Mouse (Mus musculus): ENCODE data around the gene Aida.
"Not testable (repeated sequence)": the region's sequence is repeated elsewhere in the genome, so short reads cannot be mapped to it uniquely, and the experiment has no call there.

Gene Aida

GRCm38 (mm10) chr1:183296465-183296864, at the start of gene Aida:
Gene Aida, plus strand, starts transcription at chr1:183296590.
- no peak for DNase-seq (ENCODE audit: low spot score in 2 of 2)

- DNase-seq (ENCODE audit: low spot score in 2 of 2): no peak
These were observed 48.2 kb upstream of the Aida start for GRCm38 (mm10) chr1:183248144-183248543.

- no peak for DNase-seq (ENCODE audit: low spot score in 2 of 2)
These were observed 45.8 kb upstream of the Aida start for GRCm38 (mm10) chr1:183250612-183251011.

DNA sequence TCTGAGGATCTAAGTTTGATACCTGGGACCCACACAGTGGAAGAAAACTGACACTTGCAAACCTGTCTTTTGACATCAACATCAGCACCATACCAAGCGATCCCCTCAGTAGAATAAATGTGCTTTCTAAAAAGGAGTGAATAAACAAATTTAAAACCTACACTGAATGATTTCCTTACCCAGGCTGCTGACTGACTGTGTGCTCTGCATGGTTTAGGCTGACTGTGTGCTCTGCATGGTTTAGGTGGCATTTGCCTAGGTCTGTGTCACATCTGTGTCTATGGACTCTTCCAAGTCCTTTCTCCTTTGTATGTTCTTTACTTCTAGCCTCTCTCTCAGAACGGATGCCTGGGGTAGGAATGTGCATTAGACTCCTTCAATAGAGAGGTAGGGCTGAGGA, 44.6 kb upstream of the Aida start:
- no peak for DNase-seq (ENCODE audit: low spot score in 2 of 2)

GRCm38 (mm10) chr1:183252574-183252973, 43.8 kb upstream of the Aida start:
- no peak for DNase-seq (ENCODE audit: low spot score in 2 of 2)

DNA sequence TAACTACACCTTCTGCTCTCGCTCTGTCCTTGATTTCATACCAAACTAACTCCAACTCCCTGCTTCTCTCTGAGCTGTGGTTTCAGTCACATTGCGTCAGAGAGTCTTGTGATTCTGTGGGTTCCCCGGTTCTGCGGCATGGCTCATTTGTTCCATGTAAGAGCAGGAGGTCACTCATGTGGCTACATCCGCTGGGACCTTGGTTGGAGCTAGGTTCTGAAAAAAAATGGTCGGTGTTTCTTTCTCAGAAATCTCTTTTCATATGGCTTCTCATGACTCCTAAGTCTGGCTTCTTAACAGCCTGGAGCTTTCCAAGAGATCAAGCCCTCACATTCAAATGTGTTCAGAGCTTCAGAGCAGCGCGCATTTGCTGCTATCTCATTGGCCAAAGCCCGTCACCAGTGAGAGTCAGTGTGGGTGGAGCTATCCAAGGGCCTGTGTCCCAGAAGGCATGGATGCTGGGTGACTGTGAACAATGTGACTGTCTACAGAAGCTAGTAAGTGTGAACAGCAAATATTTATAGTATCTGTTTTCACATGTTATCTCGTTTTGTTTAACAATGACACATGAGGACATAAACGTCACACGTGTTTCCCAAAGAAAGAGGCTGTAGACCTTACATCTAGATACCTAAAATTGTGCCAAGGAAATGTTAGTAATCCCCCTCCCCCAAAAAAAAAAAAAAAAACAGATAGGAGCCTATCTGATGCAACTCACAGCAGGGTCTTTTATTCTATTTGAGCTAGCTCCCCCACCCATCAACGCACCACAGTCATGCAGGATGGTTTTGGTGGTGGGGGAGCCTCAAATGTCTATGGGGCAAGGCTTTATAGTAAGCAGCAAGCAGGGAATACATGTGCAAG, 32.0 kb upstream of the Aida start:
- DNase-seq (ENCODE audit: low spot score in 2 of 2): no peak

DNA sequence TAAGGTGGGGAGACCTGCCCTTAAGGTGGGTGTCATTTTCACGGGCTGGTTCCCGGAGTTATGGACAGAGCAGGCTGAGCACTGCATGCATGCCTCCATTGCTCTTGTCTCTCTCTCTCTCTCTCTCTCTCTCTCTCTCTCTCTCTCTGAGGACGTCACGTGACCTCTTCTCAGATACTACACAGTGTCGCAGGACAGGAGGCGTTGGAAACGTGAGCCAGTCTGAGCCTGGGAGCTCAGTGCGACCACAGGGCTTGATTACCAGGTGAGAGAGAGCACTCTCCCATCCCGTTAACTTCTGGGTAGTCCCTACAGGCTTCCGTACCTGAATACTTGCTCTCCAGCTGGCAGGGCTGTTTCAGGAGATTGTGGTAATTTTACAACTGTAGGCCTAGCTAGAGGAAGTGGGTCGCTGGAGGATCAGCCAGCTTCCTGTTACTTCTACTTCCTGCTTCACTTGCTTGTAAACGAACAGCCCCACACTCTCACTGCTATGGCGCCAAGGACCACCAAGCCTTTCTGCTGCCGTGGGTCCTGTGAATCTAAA, 30.4 kb upstream of the Aida start:
- no peak for DNase-seq (ENCODE audit: low spot score in 2 of 2)

- DNase-seq (ENCODE audit: low spot score in 2 of 2): no peak
These were observed 28.7 kb upstream of the Aida start for GRCm38 (mm10) chr1:183267666-183268065.

DNA sequence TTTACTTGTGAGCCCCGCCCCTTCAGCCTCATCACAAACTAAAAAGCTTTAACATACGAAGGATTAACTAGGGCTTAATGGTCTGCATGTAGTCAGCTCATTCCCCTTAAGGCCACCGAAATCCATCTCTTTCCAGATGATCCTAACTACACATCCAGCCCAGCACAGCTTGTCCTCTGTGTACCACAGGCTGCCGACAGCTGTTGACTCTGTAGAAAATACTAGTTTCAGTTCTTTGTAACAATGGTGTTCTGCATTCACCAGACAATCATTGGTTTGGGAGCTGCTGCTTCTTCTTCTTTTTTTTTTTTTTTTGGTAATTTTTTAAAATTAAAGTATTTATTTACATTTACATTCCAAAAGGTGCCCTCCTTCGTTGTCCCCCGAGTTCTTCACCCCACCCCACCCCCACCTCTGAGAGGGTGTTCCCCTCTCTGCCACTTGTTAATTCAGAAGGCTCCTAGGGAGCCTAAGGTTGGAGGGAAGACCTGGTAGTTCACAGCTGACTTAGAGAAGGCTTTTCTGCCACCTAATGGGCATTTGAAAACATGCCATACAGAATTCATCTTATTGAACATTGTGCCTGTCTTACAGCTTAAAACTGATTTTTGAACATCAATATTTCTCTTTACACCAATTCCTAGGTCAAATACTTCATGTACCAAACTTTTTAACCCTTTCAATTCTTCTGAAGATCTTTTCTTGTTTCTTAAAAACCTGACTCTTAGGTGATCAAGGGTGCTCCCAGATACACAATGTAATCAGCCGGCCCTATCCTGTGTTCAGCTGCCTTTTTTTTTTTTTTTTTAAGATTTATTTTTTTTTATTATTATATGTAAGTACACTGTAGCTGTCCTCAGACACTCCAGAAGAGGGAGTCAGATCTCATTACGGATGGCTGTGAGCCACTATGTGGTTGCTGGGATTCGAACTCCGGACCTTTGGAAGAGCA, 23.2 kb upstream of the Aida start:
- DNase-seq (ENCODE audit: low spot score in 2 of 2): no peak

DNA sequence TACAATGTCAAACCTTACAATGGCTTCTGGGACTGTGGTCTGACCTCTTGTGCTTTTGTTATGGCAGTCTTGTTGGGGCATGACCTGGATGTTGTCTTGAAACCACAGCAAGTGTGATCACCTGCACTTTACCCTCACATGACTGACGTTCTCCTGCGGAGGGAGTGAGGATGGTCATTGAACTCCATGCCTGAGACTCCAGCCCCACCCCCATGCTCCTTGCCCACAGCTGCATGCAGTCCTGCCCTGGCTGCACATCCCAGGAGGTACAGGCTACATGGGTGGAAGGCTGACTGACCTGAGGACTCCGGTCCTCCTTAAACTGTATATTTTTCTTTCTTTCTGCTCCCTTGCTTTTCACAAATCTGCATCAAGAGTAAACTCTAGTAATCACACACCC, 22.0 kb upstream of the Aida start:
- no peak for DNase-seq (ENCODE audit: low spot score in 2 of 2)

DNA sequence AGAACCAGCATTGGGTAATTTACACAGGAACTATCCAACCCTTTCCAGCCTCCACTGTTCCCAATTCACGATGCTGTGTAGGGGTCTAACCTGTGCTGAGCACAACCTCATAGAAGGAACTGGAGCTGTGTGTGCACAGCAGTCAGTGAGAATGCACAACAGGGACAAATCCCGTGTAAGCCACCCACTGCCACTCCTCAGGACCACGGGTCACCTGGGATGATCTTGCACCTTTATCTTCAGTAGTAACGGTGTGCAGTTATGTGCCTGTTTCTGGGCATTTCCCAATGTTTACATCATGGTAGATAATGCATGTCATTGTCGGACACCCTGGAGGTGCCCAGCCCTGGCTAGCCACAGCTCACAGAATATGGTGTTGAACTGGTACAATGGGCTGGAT, 20.6 kb upstream of the Aida start:
- no peak for DNase-seq (ENCODE audit: low spot score in 2 of 2)

GRCm38 (mm10) chr1:183288351-183288750, 8.0 kb upstream of the Aida start:
- DNase-seq (ENCODE audit: low spot score in 2 of 2): no peak

- DNase-seq (ENCODE audit: low spot score in 2 of 2): no peak
These were observed 6.8 kb upstream of the Aida start for GRCm38 (mm10) chr1:183289576-183289975.

DNA sequence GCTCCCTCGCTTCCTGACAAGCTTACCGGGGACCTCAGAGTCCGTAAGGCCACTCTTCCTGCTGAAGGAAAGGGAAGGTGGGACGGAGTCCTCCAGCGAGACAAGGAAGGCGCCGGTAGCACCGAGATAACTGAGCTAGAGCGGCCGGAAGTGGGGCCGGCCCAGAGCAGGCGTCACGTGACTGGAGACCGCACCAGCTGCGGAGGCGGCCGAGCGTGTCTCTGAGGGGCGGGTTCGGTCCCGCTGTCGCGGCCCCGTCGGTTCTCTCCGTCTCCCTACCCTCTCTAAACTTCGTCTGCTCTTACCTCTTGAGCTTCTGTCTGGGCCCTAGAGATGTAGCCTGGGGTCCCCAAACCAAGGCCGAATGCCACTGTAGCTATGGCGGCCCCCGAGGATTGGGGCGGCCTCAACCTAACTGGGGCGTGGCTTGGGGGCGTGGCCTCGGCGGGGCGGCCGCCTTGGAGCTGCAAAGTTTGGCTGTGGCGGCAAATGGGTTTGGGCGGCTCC, 540 bp downstream of the Aida start, which contains the start of gene Brox:
Gene Brox (minus strand): TSS at position 393 of the 507 bp plus-strand sequence.
- peak; percentile 91 to 93 for DNase-seq (ENCODE audit: low spot score in 2 of 2)

- DNase-seq (ENCODE audit: low spot score in 2 of 2): peak; percentile 38 to 50
These were observed 1.1 kb downstream of the Aida start for GRCm38 (mm10) chr1:183297473-183297885.

DNA sequence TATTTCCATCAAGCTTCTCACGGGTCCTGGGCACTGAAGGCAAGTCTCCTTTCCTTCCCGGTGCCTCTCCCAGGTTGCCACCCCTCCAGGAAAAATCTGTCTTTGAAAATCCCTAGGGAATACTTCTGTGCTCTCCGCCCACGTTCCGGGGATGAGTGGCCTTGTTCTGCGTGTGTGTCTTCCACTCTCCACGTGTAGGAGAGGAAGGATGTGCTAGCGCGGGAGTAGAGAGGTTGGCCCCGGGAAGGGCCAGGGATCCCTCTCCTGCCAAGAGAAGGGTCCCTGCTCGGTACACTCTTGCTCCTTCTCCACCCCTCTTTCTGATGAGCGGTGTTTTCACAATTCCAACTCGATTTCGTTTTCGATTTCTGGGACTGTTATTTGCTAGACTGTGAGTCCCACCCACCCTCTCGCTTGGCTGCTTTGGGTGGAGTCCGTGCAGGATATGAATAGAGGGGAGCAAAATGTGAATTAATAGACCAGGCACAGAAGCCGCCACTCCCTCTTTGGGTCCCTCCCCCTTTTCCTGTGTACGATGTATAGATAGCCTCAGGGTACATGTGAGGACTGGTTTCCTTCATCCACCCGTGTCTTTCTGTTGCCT, 1.6 kb downstream of the Aida start:
- DNase-seq (ENCODE audit: low spot score in 2 of 2): peak; percentile 43 to 59

DNA sequence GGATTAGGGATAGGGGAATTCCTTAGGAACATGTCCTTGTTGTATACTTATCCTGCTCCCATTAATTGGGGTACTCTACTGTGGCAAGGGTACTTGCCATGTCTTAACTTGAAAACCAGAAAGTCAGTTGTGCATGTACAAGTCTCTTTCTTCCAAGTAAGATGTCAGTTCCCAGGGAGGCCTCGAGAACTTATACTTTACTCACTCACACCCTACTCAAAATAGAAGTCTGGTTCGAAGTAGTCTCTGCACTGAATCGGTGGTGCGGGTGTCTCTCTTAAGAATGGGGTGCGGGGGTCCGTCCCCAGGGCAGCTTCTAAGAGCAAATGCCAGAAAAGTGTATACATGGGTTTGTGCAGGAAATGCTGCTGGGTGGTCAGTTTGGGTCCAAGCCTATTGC, 2.8 kb downstream of the Aida start:
- peak; percentile 97 to 98 for DNase-seq (ENCODE audit: low spot score in 2 of 2)

GRCm38 (mm10) chr1:183307555-183307954, 11.2 kb downstream of the Aida start:
- DNase-seq (ENCODE audit: low spot score in 2 of 2): no peak

GRCm38 (mm10) chr1:183308476-183308875, 12.1 kb downstream of the Aida start:
- DNase-seq (ENCODE audit: low spot score in 2 of 2): no peak

- not testable (repeated sequence) for DNase-seq (ENCODE audit: low spot score in 2 of 2)
These were observed 13.2 kb downstream of the Aida start for GRCm38 (mm10) chr1:183309601-183310000.

GRCm38 (mm10) chr1:183312076-183312475, 15.7 kb downstream of the Aida start:
- no peak for DNase-seq (ENCODE audit: low spot score in 2 of 2)

GRCm38 (mm10) chr1:183315783-183316182, 19.4 kb downstream of the Aida start:
- DNase-seq (ENCODE audit: low spot score in 2 of 2): no peak
